Mouse (Mus musculus) brain, adult 10 weeks (tissue): ENCODE measurements around the gene Igf1. TPM values are rescaled to one million over a fixed set of nuclear protein-coding genes. Genes with fewer than 3 reads are reported as not detected.

Experiments
- polyA plus RNA-seq: library from polyadenylated mRNA; stranded (reverse); fragments of 350-450 nt; fragmentation: Illumina TruSeq; extraction: RNeasy Lipid Tissue Mini Kit (QIAGEN cat#74804); gene quantifications from one replicate; pipeline ENCODE4 v1.2.3, GENCODE M21; 2015; ENCODE audit warnings: low read depth, low replicate concordance

Gene Igf1
- 5.4 TPM for polyA plus RNA-seq

DNA sequence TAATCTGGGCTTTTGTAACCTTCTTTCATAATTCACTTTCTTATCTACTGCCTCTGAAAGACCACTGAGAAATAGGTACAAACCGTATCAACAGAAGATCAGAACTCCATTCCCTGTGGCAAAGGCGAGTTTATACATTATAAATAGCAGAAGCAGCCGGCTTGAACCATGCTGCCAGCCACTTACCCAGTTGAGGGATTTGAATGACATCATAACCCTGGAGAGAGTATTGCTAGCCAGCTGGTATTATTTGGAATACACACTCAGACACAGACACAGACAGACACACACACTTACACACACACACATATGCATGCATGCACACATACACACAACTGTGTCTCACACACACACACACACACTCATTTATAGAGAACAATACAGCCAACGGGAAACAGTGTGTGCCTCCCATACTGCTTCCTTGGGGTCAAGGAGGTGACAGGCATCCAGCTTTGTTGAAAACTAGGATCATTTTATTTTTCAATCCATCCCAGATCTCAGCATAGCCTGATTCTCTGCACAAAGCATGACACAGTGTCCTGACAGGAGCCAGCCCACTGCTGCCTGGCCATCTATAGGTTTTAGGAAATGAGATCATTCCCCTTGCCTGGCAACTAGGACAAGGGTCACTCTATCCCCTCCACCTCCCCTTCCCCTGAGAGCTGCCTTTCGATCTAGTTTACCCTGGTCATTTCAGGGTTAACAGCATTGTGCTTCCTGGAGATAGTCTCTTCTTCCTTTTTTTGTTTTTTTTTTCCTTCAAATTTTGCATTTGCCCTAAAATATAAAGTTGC lies at the start of gene Igf1:
Gene Igf1 (plus strand): TSS at position 253 of the 794 bp plus-strand sequence.

Other genes with a start within 250 kb of the Igf1 start
- 2.4 TPM for gene Pmch, start 232.8 kb downstream of the Igf1 start, polyA plus RNA-seq